Mouse (Mus musculus) layer of hippocampus, adult 2 months (tissue): Measurements from ENCODE around the gene Cd209b. TPM values are rescaled to one million over a fixed set of nuclear protein-coding genes. Genes with fewer than 3 reads are reported as not detected.

ENCODE experiments used
- DNase-seq, 2 experiments: peaks; one replicate each; pipeline ENCODE4 v3.0.0; 2022; ENCODE audit warnings: low spot score in 2 of 2
- H3K27ac ChIP-seq: fragments of 200-600 bp; 2 replicates; pipeline ENCODE4 v1.8.1; 2022
- H3K4me3 ChIP-seq: fragments of 200-600 bp; 2 replicates; pipeline ENCODE4 v1.8.1; 2022; ENCODE audit warnings: mild to moderate bottlenecking
- CTCF ChIP-seq: fragments of 200-600 bp; conservative IDR thresholded peaks from 2 replicates; pipeline ENCODE4 v1.8.1; 2022; ENCODE audit warnings: antibody characterized with exemption, mild to moderate bottlenecking, moderate library complexity
- long read RNA-seq, 2 experiments: library from polyadenylated mRNA; stranded (forward); transcript quantifications; one replicate each; pipeline ENCODE4 v2.0.0; 2021; ENCODE audit warnings: borderline mapping rate in 2 of 2
- total RNA-seq, 2 experiments: library from RNA; stranded (reverse); gene quantifications; 2 replicates each; pipeline ENCODE4 v1.2.3; 2021

The Cd209b gene
- under 1 TPM; 0.42 to 0.69 TPM for total RNA-seq
- long read RNA-seq, experiment 1, partial matches to known transcripts = 0 of 1 reads
- long read RNA-seq, experiment 1, other reads (novel, unspliced or antisense) = 1 of 1 reads
- long read RNA-seq, experiment 2, partial matches to known transcripts = 0 of 1 reads
- long read RNA-seq, experiment 2, other reads (novel, unspliced or antisense) = 0 of 1 reads

DNA sequence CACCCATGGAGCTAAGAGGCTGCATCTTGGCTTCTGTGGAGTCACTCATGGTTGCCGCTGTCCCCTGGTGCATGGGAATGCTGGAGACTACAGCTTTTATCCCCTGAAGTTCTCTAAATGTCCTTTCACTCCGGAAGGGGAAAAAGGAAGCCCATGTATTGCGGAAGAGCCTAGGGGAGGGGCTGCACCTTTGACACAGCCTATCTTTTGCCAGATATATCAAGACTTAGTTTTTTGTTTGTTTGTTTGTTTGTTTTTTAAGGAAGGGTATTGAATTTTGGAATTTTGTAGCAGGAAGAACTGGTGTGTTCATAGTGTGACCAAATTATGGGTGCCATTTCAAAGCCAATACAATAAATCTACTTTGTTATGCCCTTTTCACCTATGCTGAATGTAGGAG lies at the start of gene Cd209b:
Cd209b (minus strand) TSS at position 101 of the 400 bp plus-strand sequence.
- Histone ChIP-seq H3K4me3 (no peak within 1 kb of the TSS), H3K27ac (no peak within 1 kb of the TSS)
- TF ChIP-seq CTCF = no peak
- DNase-seq = no peak

DNA sequence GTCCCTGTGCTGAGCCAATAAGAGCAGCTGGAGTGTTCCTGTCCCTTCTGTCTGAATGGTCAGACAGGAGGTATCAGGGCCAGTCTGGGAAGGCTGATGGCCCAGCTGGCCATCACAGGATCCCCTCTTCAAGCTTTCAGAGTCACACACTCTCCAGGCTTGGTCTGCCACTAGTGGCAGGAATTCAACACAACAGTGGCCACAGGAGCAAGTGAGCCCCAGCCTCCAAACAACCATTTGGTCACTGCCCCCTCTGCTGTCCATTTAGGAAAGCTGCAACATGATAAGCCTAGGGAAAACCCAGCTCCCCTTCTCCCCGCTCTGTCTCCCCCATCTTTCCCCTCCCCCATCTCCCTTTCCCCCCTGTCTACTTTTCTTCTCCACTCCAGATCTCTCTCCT lies 29.4 kb upstream of the Cd209b start:
- DNase-seq = no peak
- H3K4me3 ChIP-seq = no peak overlapping the region
- TF ChIP-seq CTCF = peak; percentile 51

DNA sequence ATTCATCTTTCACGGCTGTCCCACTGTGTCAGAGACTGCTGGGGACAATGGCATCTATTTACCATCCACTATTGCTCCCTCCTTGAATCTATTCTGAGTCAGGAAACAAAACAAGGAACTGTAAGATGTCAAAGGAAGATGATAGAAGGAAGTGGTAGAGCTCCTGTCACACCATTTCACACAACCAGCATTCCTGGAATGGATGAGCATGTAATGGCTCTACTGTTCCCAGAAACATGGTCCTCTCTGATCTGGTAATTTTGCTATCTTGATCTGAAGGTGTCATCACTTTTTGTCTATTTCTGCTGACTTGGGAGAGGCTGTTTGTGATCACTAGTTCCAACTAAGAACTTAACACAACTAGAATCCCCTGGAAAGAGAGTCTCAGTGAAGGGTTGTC lies 28.0 kb upstream of the Cd209b start, which contains the start of gene Cd209c:
Cd209c (minus strand) TSS at position 101 of the 400 bp plus-strand sequence.
- no peak for TF ChIP-seq CTCF
- no peak for DNase-seq
- Histone ChIP-seq H3K4me3 (no peak within 1 kb of the TSS), H3K27ac (no peak within 1 kb of the TSS)

More for the DNA sequence above, 29.4 kb upstream of the Cd209b start:
- H3K27ac ChIP-seq = no peak overlapping the region

DNA sequence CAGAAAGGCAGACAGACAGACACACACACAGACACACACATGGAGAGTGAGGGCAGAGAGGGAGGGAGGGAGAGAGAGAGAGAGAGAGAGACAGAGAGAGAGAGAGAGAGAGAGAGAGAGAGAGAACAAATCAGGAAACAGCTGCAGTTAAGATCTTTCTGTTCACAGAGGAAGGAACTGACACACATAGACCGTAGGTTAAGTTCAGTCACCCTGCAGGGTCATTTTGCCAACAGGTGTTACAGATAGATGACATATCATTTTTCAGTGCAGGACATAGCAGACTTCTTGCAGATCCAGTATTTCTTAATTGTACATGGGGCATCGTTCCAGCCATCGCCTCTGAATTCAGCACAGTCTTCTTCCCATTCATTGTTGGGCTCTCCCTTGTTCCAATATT lies 13.4 kb upstream of the Cd209b start:
- H3K4me3 ChIP-seq = no peak overlapping the region
- no peak for DNase-seq
- no peak for TF ChIP-seq CTCF
- H3K27ac ChIP-seq = no peak overlapping the region

- no peak within 1 kb of the TSS for H3K4me3 ChIP-seq
- no peak within 1 kb of the TSS for H3K27ac ChIP-seq
- DNase-seq = no peak
- TF ChIP-seq CTCF = no peak
Observed at GRCm38 (mm10) chr8:3878455-3878854, 48.2 kb downstream of the Cd209b start, which contains the start of gene Cd209d. Gene Cd209d, minus strand, starts transcription at chr8:3878555.

- Histone ChIP-seq H3K27ac (no peak overlapping the region), H3K4me3 (no peak overlapping the region)
- DNase-seq = no peak
- no peak for TF ChIP-seq CTCF
Observed at GRCm38 (mm10) chr8:3876121-3876520, 50.5 kb downstream of the Cd209b start.

Other genes starting within 250 kb of the Cd209b start
- not detected for gene Fcer2a, start 232.7 kb downstream of the Cd209b start, total RNA-seq
- gene Clec4g, start 206.2 kb downstream of the Cd209b start, total RNA-seq = not detected
- gene Cd209a, start 177.9 kb downstream of the Cd209b start, total RNA-seq = under 1 TPM in 1 of 2 experiments, not detected in 1; 0.41 TPM
- not detected for gene Cd209e, start 72.5 kb downstream of the Cd209b start, total RNA-seq
- not detected for gene Cd209d, start 48.3 kb downstream of the Cd209b start, total RNA-seq
- gene Cd209c, start 27.9 kb upstream of the Cd209b start, total RNA-seq = under 1 TPM; 0.29 to 0.77 TPM
- under 1 TPM in 1 of 2 experiments, not detected in 1; 0.69 TPM for gene Cd209f, start 179.0 kb upstream of the Cd209b start, total RNA-seq
- not detected for gene Cd209g, start 207.3 kb upstream of the Cd209b start, total RNA-seq
- 100 to 1,000 TPM; 100 to 107 TPM for gene Evi5l, start 239.7 kb upstream of the Cd209b start, total RNA-seq